Mouse (Mus musculus): ENCODE results near the gene Caml. TPM values are rescaled to one million over a fixed set of nuclear protein-coding genes. Genes with fewer than 3 reads are reported as not detected.

The Caml gene
- 13.5 and 15.2 TPM in 2 replicates for polyA plus RNA-seq (2012; rRNA removed)

GRCm38 (mm10) chr13:55622649-55623541, at the start of gene Caml:
Caml (plus strand) TSS chr13:55623005.

GRCm38 (mm10) chr13:55573432-55573831, 49.4 kb upstream of the Caml start, which contains the start of gene Tmed9:
Tmed9 (plus strand) TSS chr13:55573732.

DNA sequence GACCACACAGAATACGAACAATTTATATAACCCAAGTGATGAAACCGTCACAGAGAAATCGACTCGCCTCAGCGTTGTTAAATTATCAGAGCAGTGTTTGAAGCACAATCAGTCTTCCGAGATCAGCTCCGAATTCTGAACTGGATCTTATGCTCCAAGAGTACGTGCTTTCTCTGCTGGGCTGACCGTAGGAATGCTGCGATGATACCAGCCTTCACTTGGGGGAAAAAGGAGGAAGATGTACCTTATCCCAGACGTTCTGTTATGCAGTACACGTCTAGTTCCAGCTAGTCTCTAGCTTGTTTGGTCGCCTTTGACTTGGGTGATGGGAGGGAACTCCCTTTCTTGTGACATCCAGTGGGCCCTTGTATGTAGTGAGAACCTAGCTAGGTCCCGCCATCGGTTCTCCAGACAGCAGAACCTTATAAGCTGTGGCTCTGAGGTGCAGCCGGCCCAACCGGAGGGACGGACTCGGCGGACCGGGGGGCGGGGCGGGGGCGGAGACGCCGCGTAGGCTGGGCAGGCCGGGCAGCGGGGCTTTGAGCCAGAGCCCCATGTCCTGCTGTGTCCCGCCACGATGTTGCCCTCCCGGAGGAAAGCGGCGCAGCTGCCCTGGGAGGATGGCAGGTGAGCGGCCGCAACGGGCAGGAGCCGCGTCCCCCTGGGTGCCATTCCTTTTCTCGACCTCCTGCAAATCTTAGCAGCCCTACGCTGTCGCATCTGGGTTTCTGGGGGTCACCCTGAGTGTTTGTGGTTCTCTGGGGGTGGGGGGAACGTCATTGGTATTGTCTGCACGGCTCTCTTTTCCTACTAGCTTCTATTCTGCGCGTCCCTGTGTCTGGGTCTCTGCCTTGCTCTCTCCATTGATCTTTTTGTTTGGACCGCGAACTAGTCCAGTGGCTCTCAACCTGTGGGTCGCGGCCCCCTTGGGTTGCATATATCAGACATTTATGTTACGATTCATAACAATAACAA, 23.0 kb upstream of the Caml start, which contains the start of gene B4galt7:
TSS of gene B4galt7 (plus strand) at position 331 of the 975 bp plus-strand sequence.

GRCm38 (mm10) chr13:55634639-55635127, 11.9 kb downstream of the Caml start, which contains the start of gene Ddx46:
Ddx46 (plus strand) TSS chr13:55635027.

Other genes starting within 250 kb of the Caml start
- 1.0 and 1.6 TPM in 2 replicates for gene Slc34a1, start 224.8 kb upstream of the Caml start, polyA plus RNA-seq (2012; rRNA removed)
- not detected in 2 replicates for gene Pfn3, start 207.8 kb upstream of the Caml start, polyA plus RNA-seq (2012; rRNA removed)
- 0.40 and 0.46 TPM in 2 replicates for gene F12, start 196.2 kb upstream of the Caml start, polyA plus RNA-seq (2012; rRNA removed)
- 66.0 and 66.1 TPM in 2 replicates for gene Grk6, start 177.9 kb upstream of the Caml start, polyA plus RNA-seq (2012; rRNA removed)
- 9.9 and 10.6 TPM in 2 replicates for gene Prr7, start 158.7 kb upstream of the Caml start, polyA plus RNA-seq (2012; rRNA removed)
- gene Dbn1, start 134.9 kb upstream of the Caml start, polyA plus RNA-seq (2012; rRNA removed) = 36.7 and 36.9 TPM in 2 replicates
- gene Pdlim7, start 109.3 kb upstream of the Caml start, polyA plus RNA-seq (2012; rRNA removed) = 178 and 184 TPM in 2 replicates
- 16.3 and 16.8 TPM in 2 replicates for gene Dok3, start 93.7 kb upstream of the Caml start, polyA plus RNA-seq (2012; rRNA removed)
- 66.3 and 71.4 TPM in 2 replicates for gene Ddx41, start 86.3 kb upstream of the Caml start, polyA plus RNA-seq (2012; rRNA removed)
- gene Fam193b, start 51.9 kb upstream of the Caml start, polyA plus RNA-seq (2012; rRNA removed) = 87.1 and 98.0 TPM in 2 replicates
- 65.8 and 80.9 TPM in 2 replicates for gene Tmed9, start 49.3 kb upstream of the Caml start, polyA plus RNA-seq (2012; rRNA removed)
- gene B4galt7, start 23.1 kb upstream of the Caml start, polyA plus RNA-seq (2012; rRNA removed) = 26.1 and 27.8 TPM in 2 replicates
- 7.7 and 7.9 TPM in 2 replicates for gene Ddx46, start 12.0 kb downstream of the Caml start, polyA plus RNA-seq (2012; rRNA removed)
- gene B230219D22Rik, start 70.1 kb downstream of the Caml start, polyA plus RNA-seq (2012; rRNA removed) = 14.3 and 17.9 TPM in 2 replicates
- gene Txndc15, start 91.6 kb downstream of the Caml start, polyA plus RNA-seq (2012; rRNA removed) = 41.7 and 46.7 TPM in 2 replicates
- gene Pcbd2, start 104.4 kb downstream of the Caml start, polyA plus RNA-seq (2012; rRNA removed) = 18.6 and 34.2 TPM in 2 replicates
- not detected in 2 replicates for gene Catsper3, start 161.6 kb downstream of the Caml start, polyA plus RNA-seq (2012; rRNA removed)
- 41.9 and 52.7 TPM in 2 replicates for gene Pitx1, start 213.2 kb downstream of the Caml start, polyA plus RNA-seq (2012; rRNA removed)